Mouse (Mus musculus) common myeloid progenitor, adult 5-6 weeks (primary cell): ENCODE results near the gene Sept9. TPM values are rescaled to one million over a fixed set of nuclear protein-coding genes. Genes with fewer than 3 reads are reported as not detected.

Experiments
- ATAC-seq: replicated peaks from 2 replicates; pipeline ENCODE4 v1.8.0; 2016; ENCODE audit warnings: low read depth, mild to moderate bottlenecking, moderate TSS enrichment, inconsistent platforms; ENCODE audit not compliant: poor library complexity, severe bottlenecking
- total RNA-seq: library from RNA; stranded (forward); fragments of 200-1000, 187-1606 nt; gene quantifications from 2 replicates; pipeline ENCODE4 v1.2.3, GENCODE M21; 2017

Sept9 gene
- total RNA-seq, 1 experiment from 2014 or later, result 123 TPM

GRCm38 (mm10) chr11:117354107-117354506 lies 154.6 kb downstream of the Sept9 start:
- ATAC-seq, result no peak

GRCm38 (mm10) chr11:117356937-117357336 lies 157.5 kb downstream of the Sept9 start:
- ATAC-seq, result no peak

GRCm38 (mm10) chr11:117357916-117358639 lies 158.6 kb downstream of the Sept9 start:
- ATAC-seq, result peak; percentile 90

GRCm38 (mm10) chr11:117359161-117359560 lies 159.7 kb downstream of the Sept9 start:
- no peak for ATAC-seq

- ATAC-seq, result no peak; the same call in 1 of the 2 replicates
Observed at GRCm38 (mm10) chr11:117359870-117360269, 160.4 kb downstream of the Sept9 start.

- ATAC-seq, result no peak
Observed at GRCm38 (mm10) chr11:117360561-117360960, 161.1 kb downstream of the Sept9 start.

- no peak for ATAC-seq
Observed at GRCm38 (mm10) chr11:117362307-117362706, 162.8 kb downstream of the Sept9 start.

GRCm38 (mm10) chr11:117363918-117364317 lies 164.5 kb downstream of the Sept9 start:
- no peak for ATAC-seq

- ATAC-seq, result peak; percentile 52; the same call in 1 of the 2 replicates
Observed at GRCm38 (mm10) chr11:117366426-117366825, 167.0 kb downstream of the Sept9 start.

- ATAC-seq, result no peak
Observed at GRCm38 (mm10) chr11:117366861-117367357, 167.4 kb downstream of the Sept9 start.

GRCm38 (mm10) chr11:117367937-117368336 lies 168.5 kb downstream of the Sept9 start:
- ATAC-seq, result no peak

GRCm38 (mm10) chr11:117369347-117369746 lies 169.9 kb downstream of the Sept9 start:
- no peak for ATAC-seq

- no peak for ATAC-seq
Observed at GRCm38 (mm10) chr11:117370262-117370850, 170.9 kb downstream of the Sept9 start.

- no peak for ATAC-seq
Observed at GRCm38 (mm10) chr11:117372537-117372936, 173.1 kb downstream of the Sept9 start.

- no peak for ATAC-seq
Observed at GRCm38 (mm10) chr11:117373195-117373594, 173.7 kb downstream of the Sept9 start.

GRCm38 (mm10) chr11:117373870-117374269 lies 174.4 kb downstream of the Sept9 start:
- no peak for ATAC-seq

GRCm38 (mm10) chr11:117374288-117374687 lies 174.8 kb downstream of the Sept9 start:
- ATAC-seq, result no peak

- ATAC-seq, result no peak
Observed at GRCm38 (mm10) chr11:117379774-117380173, 180.3 kb downstream of the Sept9 start.

GRCm38 (mm10) chr11:117384235-117384634 lies 184.8 kb downstream of the Sept9 start:
- ATAC-seq, result no peak

- ATAC-seq, result peak; percentile 71
Observed at GRCm38 (mm10) chr11:117384897-117385296, 185.4 kb downstream of the Sept9 start.

- ATAC-seq, result no peak
Observed at GRCm38 (mm10) chr11:117385331-117386103, 186.1 kb downstream of the Sept9 start.
